Mouse (Mus musculus): ENCODE data around the gene S100a4. TPM values are rescaled to one million over a fixed set of nuclear protein-coding genes. Genes with fewer than 3 reads are reported as not detected.

The S100a4 gene
- total RNA-seq (2021) = 1 to 10 TPM; 4.6 to 4.8 TPM
- long read RNA-seq, experiment 1, partial matches to known transcripts = 0 of 1 reads
- long read RNA-seq, experiment 1, other reads (novel, unspliced or antisense) = 0 of 1 reads
- long read RNA-seq, experiment 2 = 0 reads

GRCm38 (mm10) chr3:90603623-90604022 lies at the start of gene S100a4:
Gene S100a4, plus strand, starts transcription at chr3:90603771.
- DNase-seq (ENCODE audit: extremely low spot score in 1 of 2, low spot score in 2 of 2) = no peak
- no peak for TF ChIP-seq CTCF (IDR thresholded peaks at IDR 0.05)
- H3K4me3 ChIP-seq = no peak within 1 kb of the TSS
- intact Hi-C loops (cut with DNase I) = loop anchor here (2.0 kb wide), 1 partner anchor 17 kb away; no protein-coding TSS in a partner anchor
- H3K27ac ChIP-seq = peak within 1 kb of the TSS; percentile 46; the same call in 1 of the 2 replicates

GRCm38 (mm10) chr3:90555954-90556353 lies 47.6 kb upstream of the S100a4 start:
- no peak overlapping the region for H3K4me3 ChIP-seq
- DNase-seq (ENCODE audit: extremely low spot score in 1 of 2, low spot score in 2 of 2) = peak in 1 of 2 experiments; percentile 32
- H3K27ac ChIP-seq = peak overlapping the region; percentile 47; the same call in 1 of the 2 replicates
- no peak for TF ChIP-seq CTCF (IDR thresholded peaks at IDR 0.05)
- intact Hi-C loops (cut with DNase I) = no loop called here

- TF ChIP-seq CTCF (IDR thresholded peaks at IDR 0.05) = no peak
- DNase-seq (ENCODE audit: extremely low spot score in 1 of 2, low spot score in 2 of 2) = no peak
- intact Hi-C loops (cut with DNase I) = no loop called here
- no peak within 1 kb of the TSS for H3K27ac ChIP-seq
- H3K4me3 ChIP-seq = no peak within 1 kb of the TSS
Observed at GRCm38 (mm10) chr3:90560008-90560628, 43.5 kb upstream of the S100a4 start, which contains the start of gene S100a3. Gene S100a3, plus strand, starts transcription at chr3:90560578.

- no peak for DNase-seq (ENCODE audit: extremely low spot score in 1 of 2, low spot score in 2 of 2)
- no peak for TF ChIP-seq CTCF (IDR thresholded peaks at IDR 0.05)
- H3K4me3 ChIP-seq = no peak overlapping the region
- intact Hi-C loops (cut with DNase I) = no loop called here
- H3K27ac ChIP-seq = no peak overlapping the region
Observed at GRCm38 (mm10) chr3:90574691-90575090, 28.9 kb upstream of the S100a4 start.

- intact Hi-C loops (cut with DNase I) = no loop called here
- no peak for TF ChIP-seq CTCF (IDR thresholded peaks at IDR 0.05)
- Histone ChIP-seq H3K4me3 (no peak overlapping the region), H3K27ac (no peak overlapping the region)
- DNase-seq (ENCODE audit: extremely low spot score in 1 of 2, low spot score in 2 of 2) = no peak
Observed at GRCm38 (mm10) chr3:90575320-90575719, 28.3 kb upstream of the S100a4 start.

GRCm38 (mm10) chr3:90576351-90577001 lies 27.1 kb upstream of the S100a4 start:
- no peak for TF ChIP-seq CTCF (IDR thresholded peaks at IDR 0.05)
- intact Hi-C loops (cut with DNase I) = no loop called here

GRCm38 (mm10) chr3:90579433-90579832 lies 24.1 kb upstream of the S100a4 start:
- TF ChIP-seq CTCF (IDR thresholded peaks at IDR 0.05) = no peak
- DNase-seq (ENCODE audit: extremely low spot score in 1 of 2, low spot score in 2 of 2) = no peak
- no peak overlapping the region for H3K4me3 ChIP-seq
- intact Hi-C loops (cut with DNase I) = no loop called here
- H3K27ac ChIP-seq = no peak overlapping the region

More at GRCm38 (mm10) chr3:90576351-90577001, 27.1 kb upstream of the S100a4 start:
- no peak for DNase-seq (ENCODE audit: extremely low spot score in 1 of 2, low spot score in 2 of 2)
- Histone ChIP-seq H3K4me3 (no peak overlapping the region), H3K27ac (no peak overlapping the region)

GRCm38 (mm10) chr3:90581141-90581540 lies 22.4 kb upstream of the S100a4 start:
- no peak for DNase-seq (ENCODE audit: extremely low spot score in 1 of 2, low spot score in 2 of 2)
- intact Hi-C loops (cut with DNase I) = loop anchor here (2.0 kb wide), 1 partner anchor 58 kb away; no protein-coding TSS in a partner anchor
- Histone ChIP-seq H3K4me3 (no peak overlapping the region), H3K27ac (no peak overlapping the region)
- TF ChIP-seq CTCF (IDR thresholded peaks at IDR 0.05) = no peak

- Histone ChIP-seq H3K27ac (no peak overlapping the region), H3K4me3 (no peak overlapping the region)
- peak; percentile 41 for TF ChIP-seq CTCF (IDR thresholded peaks at IDR 0.05)
- no peak for DNase-seq (ENCODE audit: extremely low spot score in 1 of 2, low spot score in 2 of 2)
- intact Hi-C loops (cut with DNase I) = no loop called here
Observed at GRCm38 (mm10) chr3:90582156-90582555, 21.4 kb upstream of the S100a4 start.

GRCm38 (mm10) chr3:90582556-90582955 lies 21.0 kb upstream of the S100a4 start:
- no peak overlapping the region for H3K27ac ChIP-seq
- no peak for TF ChIP-seq CTCF (IDR thresholded peaks at IDR 0.05)
- H3K4me3 ChIP-seq = no peak overlapping the region
- intact Hi-C loops (cut with DNase I) = no loop called here
- DNase-seq (ENCODE audit: extremely low spot score in 1 of 2, low spot score in 2 of 2) = no peak

GRCm38 (mm10) chr3:90583893-90584292 lies 19.7 kb upstream of the S100a4 start:
- intact Hi-C loops (cut with DNase I) = loop anchor here (2.0 kb wide), 1 partner anchor 75 kb away; the partner anchor contains the start of gene Chtop
- TF ChIP-seq CTCF (IDR thresholded peaks at IDR 0.05) = no peak; the same call in 1 of the 2 replicates
- Histone ChIP-seq H3K4me3 (no peak overlapping the region), H3K27ac (no peak overlapping the region; the same call in 1 of the 2 replicates)
- no peak for DNase-seq (ENCODE audit: extremely low spot score in 1 of 2, low spot score in 2 of 2)

- intact Hi-C loops (cut with DNase I) = loop anchor here (1.0 to 2.0 kb wide), 2 partner anchors 65 to 77 kb away; partner anchors contain the start of gene Chtop
- peak overlapping the region; percentile 77; the same call in 1 of the 2 replicates for H3K27ac ChIP-seq
- peak; percentile 85 for TF ChIP-seq CTCF (IDR thresholded peaks at IDR 0.05)
- no peak overlapping the region for H3K4me3 ChIP-seq
- peak; percentile 70 to 77 for DNase-seq (ENCODE audit: extremely low spot score in 1 of 2, low spot score in 2 of 2)
Observed at GRCm38 (mm10) chr3:90585595-90585994, 18.0 kb upstream of the S100a4 start.
